Mouse (Mus musculus) layer of hippocampus, postnatal 25 days (tissue): ENCODE measurements around the gene Pde4dip. TPM values are rescaled to one million over a fixed set of nuclear protein-coding genes. Genes with fewer than 3 reads are reported as not detected.

Experiments
- DNase-seq, 2 experiments: peaks; one replicate each; pipeline ENCODE4 v3.0.0; 2022; ENCODE audit warnings: mixed read lengths in 2 of 2, low spot score in 1 of 2; ENCODE audit errors: extremely low spot score in 1 of 2
- total RNA-seq, 2 experiments: library from RNA; stranded (reverse); gene quantifications; 2 replicates each; pipeline ENCODE4 v1.2.3; 2021

The Pde4dip gene
- total RNA-seq, 2 experiments from 2014 or later: 219 to 249 TPM

- no peak for DNase-seq
Observed at GRCm38 (mm10) chr3:97901586-97901985, 13.1 kb upstream of the Pde4dip start.

GRCm38 (mm10) chr3:97900516-97901490, 12.3 kb upstream of the Pde4dip start, which contains the start of gene Sec22b:
Gene Sec22b, plus strand, starts transcription at chr3:97901190.
- peak; percentile 77 to 88 for DNase-seq

GRCm38 (mm10) chr3:97898381-97898780, 9.9 kb upstream of the Pde4dip start:
- no peak for DNase-seq

- peak in 1 of 2 experiments; percentile 17 for DNase-seq
Observed at GRCm38 (mm10) chr3:97894695-97895094, 6.2 kb upstream of the Pde4dip start.

- DNase-seq: no peak
Observed at GRCm38 (mm10) chr3:97890205-97890604, 1.7 kb upstream of the Pde4dip start.

GRCm38 (mm10) chr3:97887785-97888167, 731 bp downstream of the Pde4dip start:
- DNase-seq: peak in 1 of 2 experiments; percentile 17

GRCm38 (mm10) chr3:97881576-97881975, 6.9 kb downstream of the Pde4dip start:
- no peak for DNase-seq

GRCm38 (mm10) chr3:97879222-97879621, 9.3 kb downstream of the Pde4dip start:
- peak; percentile 75 to 90 for DNase-seq

- DNase-seq: no peak
Observed at GRCm38 (mm10) chr3:97876259-97876658, 12.2 kb downstream of the Pde4dip start.

- DNase-seq: no peak
Observed at GRCm38 (mm10) chr3:97874777-97875176, 13.7 kb downstream of the Pde4dip start.

- DNase-seq: no peak
Observed at GRCm38 (mm10) chr3:97869730-97870129, 18.8 kb downstream of the Pde4dip start.

- no peak for DNase-seq
Observed at GRCm38 (mm10) chr3:97868733-97869132, 19.8 kb downstream of the Pde4dip start.

- DNase-seq: peak; percentile 63 to 69
Observed at GRCm38 (mm10) chr3:97868024-97868689, 20.4 kb downstream of the Pde4dip start.

- no peak for DNase-seq
Observed at GRCm38 (mm10) chr3:97867221-97868023, 21.1 kb downstream of the Pde4dip start.

- DNase-seq: no peak
Observed at GRCm38 (mm10) chr3:97866696-97867095, 21.8 kb downstream of the Pde4dip start.

GRCm38 (mm10) chr3:97860820-97861451, 27.6 kb downstream of the Pde4dip start:
- DNase-seq: no peak

GRCm38 (mm10) chr3:97859400-97859799, 29.1 kb downstream of the Pde4dip start:
- no peak for DNase-seq

GRCm38 (mm10) chr3:97854575-97855384, 33.7 kb downstream of the Pde4dip start:
- DNase-seq: peak in 1 of 2 experiments; percentile 23

- no peak for DNase-seq
Observed at GRCm38 (mm10) chr3:97851803-97852202, 36.7 kb downstream of the Pde4dip start.
